In genomic region chr2:167537476-167538297, GRCm38 (mm10) we compare ENCODE assay signal across 8 mouse cellular contexts. TPM values are rescaled to one million over a fixed set of nuclear protein-coding genes. Genes with fewer than 3 reads are reported as not detected.
A peak's percentile ranks its signal among the peaks of the same experiment; 100 is the strongest.
DNase-seq lines count a peak whose midpoint lies in the region; ATAC-seq and TF ChIP-seq lines count a peak whose summit lies in the region.

Gene Snai1, plus strand, starts transcription at chr2:167538195.

- no peaks in the 10 kb centered on the region for H3K9me3 ChIP-seq in MEL (replicated peaks; ENCODE audit: insufficient read depth, low read length)
- H3K9me3 ChIP-seq in forebrain, postnatal 0 days (ENCODE audit: low read length), result no peaks in the 10 kb centered on the region
- H3K9me3 ChIP-seq in lung, embryonic 15.5 days, result no peaks in the 10 kb centered on the region

- peak; percentile 95 for ATAC-seq in forebrain, postnatal 0 days
- peak; percentile 94 for ATAC-seq in lung, embryonic 15.5 days (ENCODE audit: borderline replicate concordance, extremely low read depth, low FRiP score, low TSS enrichment)

- 2% methylated on average over 58 of the region's 58 CpGs for WGBS in cerebellum, adult 2 months
- 2% methylated on average over 58 of the region's 58 CpGs for WGBS in forebrain, postnatal 0 days
- WGBS in lung, embryonic 15.5 days, result under 1% methylated on average over 58 of the region's 58 CpGs

- peaks cover 14 to 20% of the 10 kb centered on the region in 2 experiments for H3K4me1 ChIP-seq in MEL (ENCODE audit: control insufficient read depth in 1 of 2, insufficient read depth in 2 of 2, low read length in 2 of 2)
- no peaks in the 10 kb centered on the region for H3K4me1 ChIP-seq in cerebellum, adult 2 months (ENCODE audit: control insufficient read depth, insufficient read depth, low read length)
- H3K4me1 ChIP-seq in forebrain, postnatal 0 days (ENCODE audit: insufficient read depth), result 0 out of 2 replicates have a peak, but pooled peaks cover 2% of the 10 kb centered on the region
- H3K4me1 ChIP-seq in lung, embryonic 15.5 days, result peaks cover 41% of the 10 kb centered on the region

- H3K4me3 ChIP-seq in MEL (ENCODE audit: control insufficient read depth in 1 of 2, insufficient read depth in 1 of 2, low read depth in 2 of 2, low read length in 2 of 2), result peak within 1 kb of the TSS; percentile 56 to 60
- H3K4me3 ChIP-seq in cerebellum, adult 2 months (replicated peaks; ENCODE audit: insufficient read depth, low read depth, low read length), result peak within 1 kb of the TSS; percentile 38
- H3K4me3 ChIP-seq in forebrain, postnatal 0 days (ENCODE audit: low read depth, low read length), result peak within 1 kb of the TSS; percentile 47
- peak within 1 kb of the TSS; percentile 67 for H3K4me3 ChIP-seq in lung, embryonic 15.5 days

- no peak for TF ChIP-seq EP300 in MEL (IDR thresholded peaks at IDR 0.05; ENCODE audit: low read depth in 1 of 2, low read length in 2 of 2)

- peak; percentile 37 for TF ChIP-seq RAD21 in MEL (IDR thresholded peaks at IDR 0.05; ENCODE audit: low read depth, low read length)

- H3K9ac ChIP-seq in MEL (ENCODE audit: control insufficient read depth, low read depth, low read length, poor library complexity, severe bottlenecking), result peak within 1 kb of the TSS; percentile 63
- peak within 1 kb of the TSS; percentile 48 for H3K9ac ChIP-seq in forebrain, postnatal 0 days
- peak within 1 kb of the TSS; percentile 62 for H3K9ac ChIP-seq in lung, embryonic 15.5 days

- no peaks in the 10 kb centered on the region for H3K27me3 ChIP-seq in MEL (ENCODE audit: control insufficient read depth in 1 of 2, insufficient read depth in 2 of 2, low read length in 2 of 2)
- no peaks in the 10 kb centered on the region for H3K27me3 ChIP-seq in cerebellum, adult 2 months (ENCODE audit: control insufficient read depth, insufficient read depth, low read length)
- H3K27me3 ChIP-seq in forebrain, postnatal 0 days (ENCODE audit: insufficient read depth, low read length), result peaks cover 27% of the 10 kb centered on the region
- peaks cover 10% of the 10 kb centered on the region; the same call in 1 of the 2 replicates for H3K27me3 ChIP-seq in lung, embryonic 15.5 days

- no peaks in the 10 kb centered on the region; the same call in 1 of the 2 replicates for H3K79me2 ChIP-seq in MEL (ENCODE audit: control insufficient read depth, insufficient read depth, low read length, poor library complexity)

- TF ChIP-seq POLR2A in MEL (IDR thresholded peaks at IDR 0.05; ENCODE audit: control insufficient read depth in 1 of 2, insufficient read depth in 1 of 2, low read depth in 1 of 2, low read length in 2 of 2, poor library complexity in 1 of 2), result peak; percentile 23 to 53; a peak in 2 of 4 replicates
- TF ChIP-seq POLR2A in cerebellum, adult 2 months (IDR thresholded peaks at IDR 0.05; ENCODE audit: borderline replicate concordance, insufficient read depth, low read length), result no peak

- DNase-seq in MEL (ENCODE audit: low read depth, low spot score), result peak; percentile 93
- DNase-seq in cerebellum, adult 2 months, result peak; percentile 87 to 88
- DNase-seq in forebrain, postnatal 0 days, result peak; percentile 87
- peak; percentile 95 for DNase-seq in heart, postnatal 4 days
- peak; percentile 59 to 71 for DNase-seq in layer of hippocampus, adult 8-10 months (ENCODE audit: low spot score in 2 of 2)
- DNase-seq in ovary, postnatal 10 days (ENCODE audit: low spot score), result peak; percentile 81
- peak; percentile 87 to 88 for DNase-seq in thymus, postnatal 10 days (ENCODE audit: low spot score in 2 of 2)

- peaks cover 0 to 19% of the 10 kb centered on the region in 2 experiments; a peak in 2 of 4 replicates for H3K36me3 ChIP-seq in MEL (ENCODE audit: control insufficient read depth in 1 of 2, insufficient read depth in 2 of 2, low read length in 2 of 2)
- H3K36me3 ChIP-seq in forebrain, postnatal 0 days (ENCODE audit: insufficient read depth), result no peaks in the 10 kb centered on the region
- 0 out of 2 replicates have a peak, but pooled peaks cover 7% of the 10 kb centered on the region for H3K36me3 ChIP-seq in lung, embryonic 15.5 days

- H3K27ac ChIP-seq in MEL (ENCODE audit: control insufficient read depth, low read depth, low read length), result no peak within 1 kb of the TSS
- H3K27ac ChIP-seq in cerebellum, adult 2 months (ENCODE audit: insufficient read depth, low read length), result no peak within 1 kb of the TSS
- no peak within 1 kb of the TSS for H3K27ac ChIP-seq in forebrain, postnatal 0 days (ENCODE audit: low read depth, low read length)
- peak within 1 kb of the TSS; percentile 96 for H3K27ac ChIP-seq in lung, embryonic 15.5 days

- H3K4me2 ChIP-seq in forebrain, postnatal 0 days (ENCODE audit: low read depth), result peak within 1 kb of the TSS; percentile 97
- H3K4me2 ChIP-seq in lung, embryonic 15.5 days, result peak within 1 kb of the TSS; percentile 89

- TF ChIP-seq CTCF in MEL (IDR thresholded peaks at IDR 0.05 in 2 of 3, conservative IDR thresholded peaks at IDR 0.05 in 1 of 3; ENCODE audit: control insufficient read depth in 1 of 3, insufficient read depth in 1 of 3, low read depth in 2 of 3, low read length in 3 of 3, poor library complexity in 1 of 3, severe bottlenecking in 1 of 3), result peak in 2 of 3 experiments; percentile 61 to 83; a peak in 5 of 6 replicates
- TF ChIP-seq CTCF in cerebellum, adult 2 months (IDR thresholded peaks at IDR 0.05; ENCODE audit: borderline replicate concordance, insufficient read depth, low read depth, low read length), result peak; percentile 73
- TF ChIP-seq CTCF in forebrain, postnatal 0 days (IDR thresholded peaks at IDR 0.05; ENCODE audit: low read depth), result peak; percentile 92

TF ChIP-seq in MEL, 35 proteins besides CTCF, POLR2A, EP300 and RAD21 (continues in another document):
- TF ChIP-seq MAZ (IDR thresholded peaks at IDR 0.05; ENCODE audit: low read depth, low read length) (no peak), ZKSCAN1 (IDR thresholded peaks at IDR 0.05; ENCODE audit: low read depth, low read length) (no peak), GATA1 (IDR thresholded peaks at IDR 0.05; ENCODE audit: low read depth, low read length) (no peak), ETS1 (IDR thresholded peaks at IDR 0.05; ENCODE audit: low read depth, low read length) (peak; percentile 44), ELF1 (IDR thresholded peaks at IDR 0.05; ENCODE audit: low read depth, low read length) (peak; percentile 46; the same call in 1 of the 2 replicates), E2F4 (IDR thresholded peaks at IDR 0.05; ENCODE audit: borderline replicate concordance, low read depth, low read length) (no peak), POLR2AphosphoS2 (IDR thresholded peaks at IDR 0.05; ENCODE audit: low read length) (no peak), MEF2A (IDR thresholded peaks at IDR 0.05; ENCODE audit: extremely low read depth, insufficient replicate concordance, low read depth, low read length, poor library complexity, severe bottlenecking) (no peak), RCOR1 (IDR thresholded peaks at IDR 0.05; ENCODE audit: low read depth, low read length) (no peak; the same call in 1 of the 2 replicates), POLR2AphosphoS5 (IDR thresholded peaks at IDR 0.05; ENCODE audit: borderline replicate concordance, low read depth, low read length) (no peak), TBP (IDR thresholded peaks at IDR 0.05; ENCODE audit: low read depth, low read length) (peak; percentile 53; the same call in 1 of the 2 replicates), TCF12 (IDR thresholded peaks at IDR 0.05; ENCODE audit: low read depth, low read length) (no peak), TAL1 (IDR thresholded peaks at IDR 0.05; ENCODE audit: low read length) (no peak), KAT2A (conservative IDR thresholded peaks at IDR 0.05; ENCODE audit: low read depth, low read length) (no peak), MAX (IDR thresholded peaks at IDR 0.05; ENCODE audit: low read length) (peak; percentile 63; the same call in 1 of the 2 replicates), USF2 (IDR thresholded peaks at IDR 0.05; ENCODE audit: borderline replicate concordance in 1 of 2, insufficient read depth in 1 of 2, low read depth in 1 of 2, low read length in 2 of 2) (no peak), SIN3A (IDR thresholded peaks at IDR 0.05; ENCODE audit: low read length) (peak; percentile 84; the same call in 1 of the 2 replicates), MAFK (IDR thresholded peaks at IDR 0.05; ENCODE audit: borderline replicate concordance, low read depth, low read length) (no peak), MYC (IDR thresholded peaks at IDR 0.05; ENCODE audit: low read depth, low read length) (peak; percentile 35), HCFC1 (IDR thresholded peaks at IDR 0.05; ENCODE audit: low read depth, low read length) (peak; percentile 51; the same call in 1 of the 2 replicates), UBTF (IDR thresholded peaks at IDR 0.05; ENCODE audit: borderline replicate concordance, insufficient read depth, low read depth, low read length) (no peak), NRF1 (IDR thresholded peaks at IDR 0.05; ENCODE audit: insufficient read depth, low read depth, low read length, poor library complexity, severe bottlenecking) (peak; percentile 46; the same call in 1 of the 2 replicates), MXI1 (IDR thresholded peaks at IDR 0.05; ENCODE audit: low read depth, low read length) (peak; percentile 76; the same call in 1 of the 2 replicates), ZMIZ1 (IDR thresholded peaks at IDR 0.05; ENCODE audit: low read depth, low read length) (no peak), ZC3H11A (IDR thresholded peaks at IDR 0.05; ENCODE audit: low read depth, low read length) (no peak), SMC3 (IDR thresholded peaks at IDR 0.05; ENCODE audit: low read depth, low read length) (peak; percentile 57), CHD1 (IDR thresholded peaks at IDR 0.05; ENCODE audit: low read depth, low read length) (no peak), GABPA (IDR thresholded peaks at IDR 0.05; ENCODE audit: low read depth, low read length) (no peak), MYB (IDR thresholded peaks at IDR 0.05; ENCODE audit: low read depth, low read length) (no peak), ZNF384 (IDR thresholded peaks at IDR 0.05; ENCODE audit: low read depth, low read length) (no peak)

RNA-seq across cellular contexts. Expression of gene Snai1, which starts in this region (rescaled TPM):
- 0.19 and 0.20 TPM in 2 replicates for total RNA-seq in MEL (2012; rRNA removed)
- under 1 TPM in 1 of 2 experiments, not detected in 1; 0.74 TPM for polyA plus RNA-seq in MEL (2012; ENCODE audit: insufficient read depth in 1 of 2, insufficient read length in 2 of 2, low read depth in 1 of 2, low replicate concordance in 2 of 2, missing spikeins in 1 of 2)
- 1.1 and 1.9 TPM in 2 replicates for polyA plus RNA-seq in cerebellum, adult 2 months (2012; rRNA removed)
- total RNA-seq in forebrain, postnatal 0 days (2014; rRNA removed), result 1.3 and 1.4 TPM in 2 replicates
- 3.3 and 4.4 TPM in 2 replicates for polyA plus RNA-seq in forebrain, postnatal 0 days (2015; fragmentation: Nextera tagmentation; extraction: Ambion mirVana)
- 1 to 10 TPM; 4.3 to 5.0 TPM for total RNA-seq in heart, postnatal 4 days (2021)
- 1 to 10 TPM in 1 of 4 experiments, under 1 TPM in 3; 0.28 to 1.1 (median 0.53) TPM for total RNA-seq in layer of hippocampus, adult 8-10 months (2022)
- 107 and 109 TPM in 2 replicates for polyA plus RNA-seq in lung, embryonic 15.5 days (2015; fragmentation: Nextera tagmentation; extraction: Ambion mirVana)

Comparison
In these comparisons a context has a peak if more than half of its experiments do, and no peak if none do; other contexts are left out.
1. RNA of gene Snai1 (polyA plus RNA-seq): 107 to 109 TPM in lung, embryonic 15.5 days; 3.3 to 4.4 TPM in forebrain, postnatal 0 days, 1.1 to 1.9 TPM in cerebellum, adult 2 months and 0.74 TPM in MEL; every median in the first group is over 10 times any median in the second.
2. Peak in DNase-seq, H3K4me3 ChIP-seq and H3K9ac ChIP-seq in MEL; RNA of the gene not detected or under 1 TPM.
3. Peak in every context shown above with its lines, with median percentiles within 50 percentile points of each other: DNase-seq, H3K4me3 ChIP-seq, H3K9ac ChIP-seq and CTCF ChIP-seq.